Mouse (Mus musculus) common myeloid progenitor, adult 5-6 weeks (primary cell): ENCODE results near the gene Eme1. TPM values are rescaled to one million over a fixed set of nuclear protein-coding genes. Genes with fewer than 3 reads are reported as not detected.
"Not testable (repeated sequence)": the region's sequence is repeated elsewhere in the genome, so short reads cannot be mapped to it uniquely, and the experiment has no call there.

Experiments used
- ATAC-seq: replicated peaks from 2 replicates; pipeline ENCODE4 v1.8.0; 2016; ENCODE audit warnings: low read depth, mild to moderate bottlenecking, moderate TSS enrichment, inconsistent platforms; ENCODE audit not compliant: poor library complexity, severe bottlenecking
- total RNA-seq: library from RNA; stranded (forward); fragments of 200-1000, 187-1606 nt; gene quantifications from 2 replicates; pipeline ENCODE4 v1.2.3, GENCODE M21; 2017

Eme1 gene
- total RNA-seq = 35.2 and 37.9 TPM in 2 replicates

- ATAC-seq = peak; percentile 88
Observed at GRCm38 (mm10) chr11:94653663-94654436, at the start of gene Eme1, which contains the start of gene Mrpl27. TSS of gene Eme1 (minus strand) at chr11:94653964. TSS of gene Mrpl27 (plus strand) at chr11:94653767.

DNA sequence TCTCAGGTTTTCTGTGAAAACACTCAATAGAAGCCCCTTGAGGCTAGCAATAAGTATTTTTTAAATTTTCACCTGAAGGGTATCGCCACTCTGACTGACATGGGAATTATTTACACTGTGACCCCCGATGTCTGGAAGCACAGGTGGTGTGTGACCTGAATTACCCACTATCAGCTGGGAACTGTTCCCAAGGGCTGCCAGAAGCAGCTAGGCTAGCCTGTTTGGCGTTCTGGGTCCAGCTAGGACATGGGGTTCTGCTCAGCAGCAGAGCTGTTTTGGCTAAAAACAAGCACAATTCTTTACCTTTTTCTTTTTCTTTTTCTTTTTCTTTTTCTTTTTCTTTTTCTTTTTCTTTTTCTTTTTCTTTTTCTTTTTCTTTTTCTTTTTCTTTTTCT, 48.4 kb upstream of the Eme1 start:
- no peak for ATAC-seq

DNA sequence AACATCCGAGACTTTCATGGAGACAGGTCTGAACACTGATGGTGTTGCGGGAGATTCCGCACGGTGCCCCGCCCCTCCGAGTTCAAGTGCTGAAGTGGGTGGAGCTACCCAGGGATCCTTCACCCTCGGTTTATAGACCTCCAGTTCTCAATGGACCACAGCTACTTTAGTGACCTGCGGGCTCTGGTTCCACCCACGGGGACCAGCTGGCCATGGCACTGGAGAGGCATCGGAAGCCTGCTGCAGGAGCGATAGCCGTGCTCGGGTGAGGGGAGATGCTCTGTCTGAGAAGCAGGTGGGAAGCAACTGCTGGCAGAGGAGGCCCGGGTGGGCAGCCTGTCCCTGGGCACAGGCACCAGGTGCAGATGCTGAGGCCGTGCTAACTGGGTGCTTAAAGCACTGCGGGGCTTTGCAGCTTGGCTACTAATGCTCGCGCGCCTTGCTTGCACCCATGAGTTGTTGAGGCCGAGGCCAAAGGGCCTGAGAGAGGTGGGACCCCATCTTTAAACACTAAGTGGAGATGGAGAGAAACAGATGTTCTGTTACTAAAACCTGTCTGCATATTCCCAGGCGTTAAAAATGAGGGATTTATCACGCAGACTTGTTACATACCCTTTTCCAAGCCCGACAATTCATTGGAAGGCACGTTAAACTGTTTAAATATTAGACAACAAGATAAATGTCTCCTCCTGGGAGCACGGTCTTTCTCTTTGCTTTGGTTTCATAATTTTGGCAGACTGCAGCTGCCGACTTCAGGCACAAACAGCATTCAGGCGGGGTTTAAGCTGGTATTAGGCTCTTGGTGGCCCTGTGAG, 47.8 kb upstream of the Eme1 start:
- ATAC-seq = no peak

DNA sequence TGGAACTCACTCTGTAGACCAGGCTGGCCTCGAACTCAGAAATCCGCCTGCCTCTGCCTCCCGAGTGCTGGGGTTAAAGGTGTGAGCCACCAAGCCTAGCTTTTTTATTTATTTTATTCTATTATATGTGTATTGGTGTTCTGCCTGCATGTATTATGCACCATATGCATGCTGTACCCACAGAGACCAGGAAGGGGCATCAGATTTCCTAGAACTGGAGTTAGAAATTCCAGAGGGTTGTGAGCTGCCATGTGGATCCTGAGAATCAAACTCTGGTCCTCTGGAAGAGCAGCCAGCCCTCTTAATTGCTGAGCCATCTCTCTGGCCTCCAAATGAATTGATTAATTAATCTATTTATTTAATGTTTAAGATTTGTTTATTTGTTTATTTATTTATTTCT, 45.6 kb upstream of the Eme1 start:
- ATAC-seq = no peak

DNA sequence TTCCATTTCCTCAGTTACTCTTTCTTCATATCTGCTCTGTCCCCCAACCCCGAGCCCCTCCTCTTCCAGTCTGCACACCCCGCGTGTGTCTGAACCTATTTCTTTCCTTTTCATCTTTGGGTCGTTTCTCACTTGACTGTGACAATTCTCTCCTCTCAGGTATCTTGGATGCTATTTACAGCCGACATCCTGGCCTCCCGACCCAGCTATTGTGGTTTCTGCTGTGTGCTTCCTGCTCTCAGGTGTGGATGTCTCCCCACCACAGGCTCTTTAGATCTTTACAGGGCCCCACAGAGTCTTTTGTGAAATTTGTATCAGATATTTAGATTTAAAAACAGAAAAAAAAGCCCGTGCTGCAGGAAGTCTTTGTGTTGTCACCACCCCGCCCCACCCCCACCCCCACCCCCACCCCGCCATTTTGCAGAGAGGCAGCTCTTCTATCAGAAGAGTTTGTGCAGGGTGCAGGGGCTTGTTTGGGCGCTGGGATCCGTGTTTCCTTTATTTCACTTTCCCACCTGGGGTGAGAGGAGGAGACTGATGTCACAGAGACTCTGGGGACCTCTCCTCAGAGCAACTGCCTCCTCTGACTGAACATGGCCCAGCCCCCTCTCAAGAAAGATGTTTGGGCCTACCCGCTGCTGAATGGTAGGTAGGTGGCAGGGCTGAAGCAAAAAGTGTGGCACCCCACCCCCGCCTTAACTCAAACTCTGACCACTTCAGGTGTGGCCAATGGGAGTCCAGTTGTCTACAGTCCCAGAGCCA, 44.1 kb upstream of the Eme1 start:
- ATAC-seq = no peak

DNA sequence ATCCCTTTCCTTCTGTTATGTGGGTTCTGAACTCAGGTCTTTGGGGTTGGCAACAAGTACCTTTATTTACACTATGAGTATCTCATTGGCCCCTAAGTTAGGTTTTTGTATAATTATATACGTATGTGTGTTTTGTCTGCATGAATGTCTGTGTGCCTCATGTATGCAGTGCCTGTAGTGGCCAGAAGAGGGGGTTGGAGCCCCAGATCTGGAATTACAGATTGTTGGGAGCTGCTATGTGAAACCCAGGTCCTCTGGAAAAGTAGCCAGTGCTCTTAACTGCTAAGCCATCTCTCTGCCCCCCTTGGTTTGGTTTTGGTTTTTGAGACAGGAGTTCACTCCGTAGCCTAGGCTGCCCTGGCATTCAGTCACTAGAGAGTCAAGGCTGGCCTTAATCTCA, 43.4 kb upstream of the Eme1 start:
- no peak for ATAC-seq

GRCm38 (mm10) chr11:94695508-94695907, 41.7 kb upstream of the Eme1 start:
- no peak for ATAC-seq

GRCm38 (mm10) chr11:94692502-94692901, 38.7 kb upstream of the Eme1 start:
- not testable (repeated sequence) for ATAC-seq

GRCm38 (mm10) chr11:94687178-94687577, 33.4 kb upstream of the Eme1 start:
- ATAC-seq = peak; percentile 74

- ATAC-seq = no peak
Observed at GRCm38 (mm10) chr11:94682427-94682826, 28.7 kb upstream of the Eme1 start.

DNA sequence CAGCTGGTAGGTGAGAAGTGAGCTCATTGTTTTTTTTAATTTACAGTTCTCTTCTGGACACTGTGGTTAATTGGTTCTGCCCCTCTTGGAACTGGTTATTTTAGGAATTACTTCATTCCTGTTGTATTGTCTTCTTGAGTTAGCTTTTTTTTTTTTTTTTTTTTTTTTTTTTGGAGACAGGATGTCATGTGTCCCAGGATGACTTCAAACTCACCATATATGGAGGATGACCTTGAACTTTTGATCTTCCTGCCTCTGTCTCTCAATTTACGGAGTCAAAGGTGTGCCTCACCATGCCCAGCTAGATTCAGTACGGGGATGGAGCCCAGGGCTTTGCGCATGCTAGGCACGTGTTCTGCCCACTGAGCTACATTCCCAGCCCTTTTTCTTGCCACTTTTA, 27.9 kb upstream of the Eme1 start:
- no peak for ATAC-seq

DNA sequence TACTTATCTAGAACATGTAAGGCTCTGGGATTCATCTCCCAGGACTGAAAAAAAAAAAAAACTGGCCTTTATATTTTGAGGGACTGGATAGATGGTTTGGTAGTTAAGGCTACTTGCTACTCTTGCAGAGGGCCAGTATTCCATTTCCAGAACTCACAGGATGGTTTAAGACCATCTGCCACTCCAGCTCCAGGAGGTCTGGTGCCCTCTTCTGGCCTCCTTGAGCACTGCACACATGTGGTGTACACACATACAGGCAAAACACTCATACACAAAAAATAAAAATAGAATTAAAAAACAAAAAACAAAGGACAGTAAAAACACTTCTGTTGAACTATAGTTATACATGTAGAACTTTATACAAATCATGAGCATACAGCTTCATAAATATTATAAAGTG, 26.9 kb upstream of the Eme1 start:
- no peak for ATAC-seq

- ATAC-seq = no peak
Observed at GRCm38 (mm10) chr11:94677607-94678145, 23.9 kb upstream of the Eme1 start.

GRCm38 (mm10) chr11:94676754-94677606, 23.2 kb upstream of the Eme1 start, which contains the start of gene Xylt2:
TSS of gene Xylt2 (minus strand) at chr11:94677515.
- peak; percentile 96 for ATAC-seq

- ATAC-seq = no peak
Observed at GRCm38 (mm10) chr11:94676308-94676707, 22.5 kb upstream of the Eme1 start.

DNA sequence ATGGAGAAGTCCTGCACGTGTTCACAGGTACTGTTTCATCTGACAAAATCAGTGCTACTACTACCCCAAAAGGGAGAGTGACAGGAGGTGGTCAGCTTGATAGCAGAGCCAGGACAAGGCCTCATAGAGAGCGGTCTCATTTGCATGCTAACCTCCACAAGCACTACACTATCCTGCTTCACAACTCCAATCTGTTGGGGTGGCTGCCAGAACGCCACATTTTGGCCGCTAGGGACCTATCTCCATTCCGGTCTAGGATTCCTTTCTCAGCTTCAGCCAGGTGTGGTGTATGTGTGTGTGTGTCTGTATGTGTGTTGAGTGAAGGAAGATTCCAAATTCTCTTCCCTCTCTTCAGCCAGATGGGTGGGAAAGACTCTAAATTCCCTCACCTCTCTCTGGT, 21.7 kb upstream of the Eme1 start:
- no peak for ATAC-seq

DNA sequence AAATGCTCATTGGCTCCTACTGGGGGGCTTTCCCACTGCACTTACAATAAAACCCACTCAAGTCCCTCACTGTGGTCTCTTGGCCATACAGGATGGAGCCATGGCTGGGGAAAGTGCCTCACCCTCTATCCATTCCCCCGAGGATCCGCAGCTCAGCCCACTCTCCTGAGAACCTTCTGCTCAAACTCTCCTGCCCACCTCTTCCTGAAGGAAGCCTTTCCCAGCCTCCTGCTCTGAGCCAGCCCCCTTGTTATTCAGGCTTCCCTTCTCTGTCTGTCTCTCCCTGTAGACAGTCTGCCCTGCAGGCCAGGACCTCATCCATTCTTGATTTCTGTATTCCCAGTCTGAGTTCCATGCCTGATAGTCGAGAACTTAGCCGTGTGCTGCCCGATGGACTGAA, 21.2 kb upstream of the Eme1 start:
- no peak for ATAC-seq

GRCm38 (mm10) chr11:94665281-94665680, 11.5 kb upstream of the Eme1 start:
- no peak for ATAC-seq

GRCm38 (mm10) chr11:94661344-94661743, 7.6 kb upstream of the Eme1 start:
- ATAC-seq = no peak
